Comparison of ENCODE assay signal across 11 mouse cellular contexts in the genomic region with DNA sequence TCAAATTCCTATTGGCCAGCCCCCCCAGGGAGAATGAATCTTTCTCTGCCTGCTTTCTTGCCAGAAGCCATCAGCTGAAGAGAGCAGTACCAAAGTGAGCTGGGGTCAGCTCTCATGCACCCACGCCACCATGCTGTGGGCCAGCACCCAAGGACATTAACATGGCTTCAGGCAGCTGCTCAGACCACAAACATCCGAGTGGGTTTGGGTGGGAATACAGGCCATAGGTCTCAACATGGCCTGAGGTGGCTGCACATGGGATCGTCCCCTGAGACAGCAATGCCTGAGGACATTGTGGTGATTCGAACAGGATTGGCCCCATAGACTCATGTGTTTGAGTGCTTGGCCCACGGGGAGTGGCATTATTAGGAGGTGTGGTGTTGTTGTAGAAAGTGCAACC.
"Had no signal": no experiment of that assay in that cellular context is flagged by ENCODE, and none has a peak within 500 bp of the region (broad histone marks: within the 10 kb centered on the region; RNA-seq: fewer than 3 reads in every experiment).

No protein-coding gene starts in this region.

- DNase-seq: lung, adult 18-20 months; lung, embryonic 14.5 days; lung, postnatal 10 days; lung, postnatal 4 days; right cerebral cortex, postnatal 14 days; thymus, postnatal 14 days; thymus, postnatal 36 days had no signal

- H3K36me3 ChIP-seq: midbrain, embryonic 10.5 days; midbrain, embryonic 13.5 days; neural tube, embryonic 12.5 days; stomach, embryonic 15.5 days had no signal

- H3K4me2 ChIP-seq: lung, embryonic 14.5 days; midbrain, embryonic 13.5 days; neural tube, embryonic 12.5 days; stomach, embryonic 15.5 days had no signal

- H3K4me3 ChIP-seq: midbrain, embryonic 10.5 days; midbrain, embryonic 13.5 days; neural tube, embryonic 12.5 days; stomach, embryonic 15.5 days had no signal

- H3K27me3 ChIP-seq: midbrain, embryonic 13.5 days; neural tube, embryonic 12.5 days; stomach, embryonic 15.5 days had no signal
